ENCODE assay signal across 8 mouse cellular contexts in the genomic region with DNA sequence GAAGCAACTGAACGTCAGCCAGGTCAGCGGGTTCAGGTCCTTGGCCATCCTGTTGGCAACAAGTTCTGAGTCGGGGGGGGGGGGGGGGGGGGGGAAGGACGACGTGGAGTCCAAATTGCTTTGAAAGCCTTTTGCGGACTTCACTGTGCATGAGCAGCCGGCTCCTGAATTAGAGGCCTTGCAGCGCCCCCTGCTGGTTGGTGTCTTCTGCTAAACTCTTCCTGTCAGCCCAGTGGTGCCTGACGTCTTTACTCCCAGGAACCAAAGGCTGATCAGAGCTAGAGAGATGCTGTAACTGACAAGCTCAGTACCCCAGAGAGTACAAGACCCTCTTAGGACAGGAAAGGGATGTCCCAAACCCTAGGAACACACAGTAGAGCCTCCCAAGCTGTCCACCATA. TPM values are rescaled to one million over a fixed set of nuclear protein-coding genes. Genes with fewer than 3 reads are reported as not detected.
DNase-seq lines count a peak whose midpoint lies in the region; ATAC-seq and TF ChIP-seq lines count a peak whose summit lies in the region.

No protein-coding gene starts in this region.

- no peaks in the 10 kb centered on the region for H3K36me3 ChIP-seq in kidney, postnatal 0 days (ENCODE audit: insufficient read depth, low read length)
- no peaks in the 10 kb centered on the region for H3K36me3 ChIP-seq in liver, adult 2 months (ENCODE audit: control insufficient read depth, insufficient read depth, low read length)

- H3K27me3 ChIP-seq in kidney, postnatal 0 days (ENCODE audit: insufficient read depth, low read length) = no peaks in the 10 kb centered on the region
- H3K27me3 ChIP-seq in liver, adult 2 months (ENCODE audit: control insufficient read depth, insufficient read depth, low read length) = no peaks in the 10 kb centered on the region

- H3K27ac ChIP-seq in kidney, postnatal 0 days = no peak overlapping the region
- no peak overlapping the region for H3K27ac ChIP-seq in liver, adult 2 months (replicated peaks; ENCODE audit: insufficient read depth, low read depth, low read length)

- peak; percentile 86 for TF ChIP-seq CTCF in kidney, postnatal 0 days (IDR thresholded peaks at IDR 0.05; ENCODE audit: low read depth)
- peak; percentile 82 for TF ChIP-seq CTCF in liver, adult 2 months (IDR thresholded peaks at IDR 0.05; ENCODE audit: low read depth, low read length)

- H3K9me3 ChIP-seq in kidney, postnatal 0 days (replicated peaks; ENCODE audit: low read length) = no peaks in the 10 kb centered on the region

- peak; percentile 88 for DNase-seq in CD4-positive, CD25-positive, alpha-beta regulatory T cell, adult 2 months (ENCODE audit: low read depth, low spot score)
- DNase-seq in adrenal gland, postnatal 10 days = peak; percentile 94
- DNase-seq in embryo, embryonic 11 days = peak; percentile 90
- DNase-seq in gastrocnemius, postnatal 25 days = peak; percentile 40
- DNase-seq in kidney, postnatal 0 days (ENCODE audit: low spot score) = peak; percentile 95
- DNase-seq in liver, adult 2 months (ENCODE audit: extremely low read depth, low read depth, low spot score) = peak; percentile 37
- peak; percentile 29 for DNase-seq in retina, adult 2 months (ENCODE audit: low read depth, low spot score)
- peak; percentile 78 for DNase-seq in thymus, postnatal 14 days

- no peak overlapping the region for H3K4me3 ChIP-seq in kidney, postnatal 0 days (replicated peaks; ENCODE audit: low read depth, low read length)
- H3K4me3 ChIP-seq in liver, adult 2 months (ENCODE audit: insufficient read depth, low read depth, low read length) = no peak overlapping the region

- ATAC-seq in kidney, postnatal 0 days (replicated peaks; ENCODE audit: low FRiP score, low read depth) = peak; percentile 60; the same call in 1 of the 2 replicates

- TF ChIP-seq POLR2A in liver, adult 2 months (IDR thresholded peaks at IDR 0.05; ENCODE audit: extremely low read depth, insufficient read depth, low read length) = no peak

- no peaks in the 10 kb centered on the region for H3K79me2 ChIP-seq in liver, adult 2 months (ENCODE audit: control insufficient read depth, insufficient read depth, low read length)

- H3K4me1 ChIP-seq in kidney, postnatal 0 days (replicated peaks; ENCODE audit: insufficient read depth, low read length) = no peaks in the 10 kb centered on the region
- H3K4me1 ChIP-seq in liver, adult 2 months (ENCODE audit: control insufficient read depth, insufficient read depth, low read length) = no peaks in the 10 kb centered on the region

- no peak overlapping the region for H3K4me2 ChIP-seq in kidney, postnatal 0 days (ENCODE audit: low read length)

- 1% methylated on average over 7 of the region's 9 CpGs for WGBS in kidney, postnatal 0 days
- 4% methylated on average over 9 of the region's 9 CpGs for WGBS in liver, adult 2 months

- no peak overlapping the region for H3K9ac ChIP-seq in kidney, postnatal 0 days (ENCODE audit: low read depth, low read length)
- H3K9ac ChIP-seq in liver, adult 2 months (ENCODE audit: low read depth, low read length) = no peak overlapping the region

RNA-seq across cellular contexts. Expression of a gene that starts 43.7 kb away (rescaled TPM):
- 100 to 1,000 TPM; 114 to 115 TPM for total RNA-seq in adrenal gland, postnatal 10 days (2021)
- 10 to 100 TPM in 1 of 2 experiments, 1 to 10 TPM in 1; 8.1 to 12.9 TPM for total RNA-seq in gastrocnemius, postnatal 25 days (2021)
- 51.6 and 54.4 TPM in 2 replicates for polyA plus RNA-seq in kidney, postnatal 0 days (2015; fragmentation: Nextera tagmentation; extraction: Ambion mirVana)
- 55.8 and 83.0 TPM in 2 replicates for total RNA-seq in liver, adult 2 months (2014; rRNA removed)
- polyA plus RNA-seq in liver, adult 2 months (2012; rRNA removed) = 41.9 and 79.0 TPM in 2 replicates

Comparison
In these comparisons a context has a peak if more than half of its experiments do, and no peak if none do; other contexts are left out.
1. DNase-seq: peak in every context shown above with its lines; median percentile 95 in kidney, postnatal 0 days; 94 in adrenal gland, postnatal 10 days; 90 in embryo, embryonic 11 days; 88 in CD4-positive, CD25-positive, alpha-beta regulatory T cell, adult 2 months; 78 in thymus, postnatal 14 days; 40 in gastrocnemius, postnatal 25 days; 37 in liver, adult 2 months; 29 in retina, adult 2 months.